Mouse (Mus musculus): ENCODE measurements around the gene Zpld1. TPM values are rescaled to one million over a fixed set of nuclear protein-coding genes. Genes with fewer than 3 reads are reported as not detected.

Zpld1 gene
- polyA plus RNA-seq, 1 experiment from 2014 or later, result 0.09 TPM

DNA sequence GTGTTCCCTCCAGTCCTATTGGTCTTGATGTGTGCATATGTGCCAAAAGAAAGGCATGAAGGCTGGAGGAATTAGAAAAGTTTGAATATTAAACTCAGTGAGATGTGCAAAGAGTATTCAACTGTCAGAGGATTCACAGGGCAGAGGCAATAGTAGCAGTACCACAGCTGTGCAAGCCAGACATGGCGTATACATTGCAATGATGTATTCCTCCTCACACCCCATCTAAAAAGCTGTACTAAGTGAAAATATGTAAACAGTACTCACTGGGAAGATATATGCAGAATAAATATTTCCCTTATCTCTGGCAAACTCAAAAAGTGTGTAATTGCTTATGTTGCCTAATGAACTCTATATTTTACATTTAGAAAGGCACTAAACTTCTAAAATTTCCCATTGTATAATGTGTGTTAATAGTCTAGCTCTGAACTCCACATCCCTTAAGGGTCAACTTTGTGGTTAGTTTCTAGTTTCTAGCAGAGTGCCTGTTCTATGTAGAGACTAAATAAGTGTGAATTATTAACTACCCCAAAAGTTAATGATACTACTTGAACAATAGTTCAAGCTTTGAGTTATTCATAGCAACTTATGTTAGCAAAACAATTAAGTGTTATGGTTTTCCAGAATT is 68.7 kb downstream of the Zpld1 start:
- Histone ChIP-seq H3K36me3 (no peaks in the 10 kb centered on the region), H3K4me3 (no peak overlapping the region), H3K27ac (replicated peaks) (no peak overlapping the region), H3K4me2 (no peak overlapping the region), H3K9me3 (no peaks in the 10 kb centered on the region), H3K4me1 (no peaks in the 10 kb centered on the region), H3K9ac (no peak overlapping the region), H3K27me3 (replicated peaks) (no peaks in the 10 kb centered on the region)
- WGBS, result 76% methylated on average over 1 of the region's 1 CpGs
- ATAC-seq (ENCODE audit: extremely low read depth, insufficient number of reproducible peaks, low FRiP score, low TSS enrichment), result no peak

DNA sequence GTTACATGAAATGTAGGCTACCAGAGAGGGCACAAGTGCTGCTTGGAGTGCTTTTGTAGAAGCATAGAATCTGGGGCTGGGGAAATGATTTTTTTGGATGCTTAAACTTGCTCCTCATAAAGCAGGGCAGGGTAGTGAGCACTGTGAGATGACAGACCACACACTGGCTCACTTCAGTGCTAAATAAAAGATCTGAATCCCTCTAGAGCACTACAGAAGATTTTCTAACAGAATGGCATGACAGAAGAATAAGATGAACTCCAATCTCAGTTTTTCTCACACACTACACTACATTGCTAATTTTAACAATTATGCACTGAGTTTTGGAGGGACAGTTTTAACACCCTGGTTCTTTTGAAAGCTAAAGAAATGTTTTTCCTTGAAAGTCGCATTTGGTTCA is 93.8 kb downstream of the Zpld1 start:
- no peak for ATAC-seq (ENCODE audit: extremely low read depth, insufficient number of reproducible peaks, low FRiP score, low TSS enrichment)
- 80% methylated on average over 1 of the region's 1 CpGs for WGBS
- Histone ChIP-seq H3K36me3 (no peaks in the 10 kb centered on the region), H3K4me3 (no peak overlapping the region), H3K9ac (no peak overlapping the region), H3K27ac (replicated peaks) (no peak overlapping the region), H3K27me3 (replicated peaks) (no peaks in the 10 kb centered on the region), H3K9me3 (no peaks in the 10 kb centered on the region), H3K4me2 (no peak overlapping the region), H3K4me1 (no peaks in the 10 kb centered on the region)

DNA sequence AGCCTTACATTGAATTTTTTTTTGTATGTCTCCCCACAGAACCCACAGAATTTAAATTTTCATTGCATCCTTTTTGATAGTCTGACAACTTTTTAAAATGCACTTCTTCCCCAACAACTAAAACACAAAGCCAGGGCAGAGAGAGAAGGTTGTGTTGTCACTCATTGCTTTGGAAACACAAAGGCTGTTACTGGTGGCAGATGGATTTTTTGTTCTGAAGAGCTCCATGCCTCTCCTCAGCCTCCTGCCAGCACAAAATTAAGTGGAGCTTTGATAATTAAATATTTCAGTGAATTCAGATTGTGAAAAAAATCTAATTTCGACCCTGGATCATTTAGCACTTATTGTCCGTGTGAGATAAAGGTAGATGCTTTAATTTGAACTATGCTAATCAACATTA is 107.4 kb downstream of the Zpld1 start:
- no peaks in the 10 kb centered on the region for H3K27me3 ChIP-seq (replicated peaks)
- no peaks in the 10 kb centered on the region for H3K4me1 ChIP-seq
- no peak overlapping the region for H3K4me2 ChIP-seq
- H3K4me3 ChIP-seq, result no peak overlapping the region
- H3K9me3 ChIP-seq, result no peaks in the 10 kb centered on the region
- no peaks in the 10 kb centered on the region for H3K36me3 ChIP-seq
- no peak overlapping the region for H3K27ac ChIP-seq (replicated peaks)
- no peak overlapping the region for H3K9ac ChIP-seq
- 64% methylated on average over 2 of the region's 2 CpGs for WGBS
- no peak for ATAC-seq (ENCODE audit: extremely low read depth, insufficient number of reproducible peaks, low FRiP score, low TSS enrichment)

DNA sequence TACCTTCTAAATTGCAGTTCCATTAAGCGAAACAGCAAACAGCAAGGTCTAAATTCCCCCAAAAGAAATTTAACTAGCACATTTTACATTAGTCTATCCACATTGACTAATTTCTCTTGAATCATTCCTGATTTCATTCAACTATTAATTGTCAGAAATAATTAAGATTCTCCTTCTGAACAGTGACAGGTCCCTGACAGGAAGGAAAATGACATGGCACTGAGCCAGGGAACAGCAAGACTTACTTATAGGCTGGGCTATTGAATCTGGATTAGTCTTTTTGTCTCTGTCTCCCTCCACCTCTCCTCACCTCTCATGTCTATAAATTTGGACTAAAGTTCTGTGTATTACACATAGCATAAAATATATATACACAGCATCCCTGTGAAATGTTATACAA is 112.4 kb downstream of the Zpld1 start:
- H3K9ac ChIP-seq, result no peak overlapping the region
- no peak for ATAC-seq (ENCODE audit: extremely low read depth, insufficient number of reproducible peaks, low FRiP score, low TSS enrichment)
- no peaks in the 10 kb centered on the region for H3K9me3 ChIP-seq
- no peaks in the 10 kb centered on the region for H3K27me3 ChIP-seq (replicated peaks)
- no peak overlapping the region for H3K4me2 ChIP-seq
- no peak overlapping the region for H3K4me3 ChIP-seq
- H3K4me1 ChIP-seq, result no peaks in the 10 kb centered on the region
- WGBS, result 78% methylated on average over 1 of the region's 1 CpGs
- H3K27ac ChIP-seq (replicated peaks), result no peak overlapping the region
- no peaks in the 10 kb centered on the region for H3K36me3 ChIP-seq
